Mouse (Mus musculus) common myeloid progenitor, adult 5-6 weeks (primary cell): ENCODE data around the gene Hipk4. TPM values are rescaled to one million over a fixed set of nuclear protein-coding genes. Genes with fewer than 3 reads are reported as not detected.

Experiments used
- ATAC-seq: replicated peaks from 2 replicates; pipeline ENCODE4 v1.8.0; 2016; ENCODE audit warnings: low read depth, mild to moderate bottlenecking, moderate TSS enrichment, inconsistent platforms; ENCODE audit not compliant: poor library complexity, severe bottlenecking
- total RNA-seq: library from RNA; stranded (forward); fragments of 200-1000, 187-1606 nt; gene quantifications from 2 replicates; pipeline ENCODE4 v1.2.3, GENCODE M21; 2017

Gene Hipk4
- total RNA-seq, 1 experiment from 2014 or later = 1.1 TPM

DNA sequence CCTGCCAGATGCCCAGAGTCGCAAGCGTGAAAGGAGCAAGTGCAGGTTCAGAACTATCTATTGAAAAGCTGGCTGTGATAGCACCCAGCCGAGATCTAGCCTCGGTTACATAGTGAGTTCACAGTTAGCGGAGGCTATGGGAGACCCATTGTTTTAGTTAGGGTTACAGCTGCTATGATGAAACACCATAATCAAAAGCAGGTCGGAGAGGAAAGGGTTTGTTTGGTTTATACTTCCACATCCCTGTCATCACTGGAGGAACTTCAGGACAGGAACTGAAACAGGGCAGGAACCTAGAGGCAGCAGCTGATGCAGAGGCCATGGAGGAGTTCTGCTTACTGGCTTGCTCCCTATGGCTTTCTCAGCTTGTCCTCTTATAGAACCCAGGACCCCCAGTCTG, 54.5 kb downstream of the Hipk4 start:
- peak; percentile 48; the same call in 1 of the 2 replicates for ATAC-seq

DNA sequence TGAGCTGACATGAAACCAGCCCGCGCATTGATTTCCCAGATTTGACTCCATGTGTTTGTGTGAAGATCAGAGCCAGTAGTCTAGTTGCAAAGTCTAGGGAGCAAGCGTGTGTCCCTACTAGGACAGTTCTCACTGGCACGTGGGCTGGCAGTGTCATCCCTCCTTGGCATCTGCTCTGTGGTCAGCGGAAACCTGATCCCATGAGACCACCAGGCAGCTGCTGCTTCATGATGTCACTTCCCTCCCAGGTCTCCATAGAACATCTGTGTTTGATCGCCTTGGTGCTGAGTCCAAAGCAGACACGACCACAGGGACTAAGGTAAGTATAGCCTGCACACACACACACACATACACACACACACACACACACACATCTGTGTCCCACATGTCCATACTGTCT, 55.4 kb downstream of the Hipk4 start:
- no peak for ATAC-seq

DNA sequence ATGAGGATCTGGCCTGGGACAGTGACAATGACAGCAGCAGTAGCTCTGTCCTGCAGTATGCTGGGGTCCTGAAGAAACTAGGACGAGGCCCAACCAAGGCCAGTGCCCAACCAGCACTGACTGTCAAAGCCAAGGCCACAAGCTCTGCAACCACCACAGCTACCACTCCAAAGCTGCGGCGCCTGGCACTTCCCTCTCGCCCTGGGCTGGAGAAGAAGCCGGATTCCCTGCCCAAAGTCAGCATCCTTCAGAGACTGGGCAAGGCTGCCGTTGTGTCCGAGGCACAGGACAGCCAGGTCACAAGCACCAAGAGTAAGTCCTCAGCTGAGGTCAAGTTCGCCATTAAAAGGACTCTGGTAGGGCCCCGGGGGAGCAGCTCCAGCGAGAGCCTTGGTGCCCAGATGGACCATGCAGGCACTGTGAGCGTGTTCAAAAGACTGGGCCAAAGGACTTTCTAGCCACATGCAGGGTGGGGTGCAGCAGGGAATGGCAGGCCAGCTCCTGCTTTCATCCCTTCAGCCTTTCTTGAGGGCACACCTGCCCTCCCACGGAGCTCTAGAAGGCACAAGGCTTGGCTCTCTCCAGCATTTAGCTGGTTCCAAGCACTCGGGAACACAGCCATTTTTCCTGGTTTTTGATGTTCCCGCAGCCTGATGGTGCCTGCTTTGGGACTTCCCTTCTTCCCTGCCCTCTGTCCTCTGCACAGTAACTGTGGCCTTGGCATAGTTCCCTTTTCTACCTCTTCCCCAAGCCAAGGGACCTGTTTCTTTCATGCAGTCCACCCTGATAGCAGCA, 57.5 kb downstream of the Hipk4 start:
- no peak for ATAC-seq

Other genes starting within 250 kb of the Hipk4 start
- gene Ltbp4, start 185.6 kb upstream of the Hipk4 start, total RNA-seq = 0.44 TPM in 1 of 2 replicates, not detected in the other
- gene Shkbp1, start 167.2 kb upstream of the Hipk4 start, total RNA-seq = 18.4 and 25.8 TPM in 2 replicates
- 2.2 TPM in 1 of 2 replicates, not detected in the other for gene Gm20479, start 165.8 kb upstream of the Hipk4 start, total RNA-seq
- 0.34 TPM in 1 of 2 replicates, not detected in the other for gene Sptbn4, start 75.6 kb upstream of the Hipk4 start, total RNA-seq
- gene Blvrb, start 75.3 kb upstream of the Hipk4 start, total RNA-seq = 78.0 and 98.4 TPM in 2 replicates
- gene Sertad3, start 49.5 kb upstream of the Hipk4 start, total RNA-seq = 9.6 and 13.1 TPM in 2 replicates
- 11.5 and 14.0 TPM in 2 replicates for gene Sertad1, start 36.4 kb upstream of the Hipk4 start, total RNA-seq
- gene Prx, start 23.9 kb upstream of the Hipk4 start, total RNA-seq = 1.2 and 1.8 TPM in 2 replicates
- gene Pld3, start 30.0 kb downstream of the Hipk4 start, total RNA-seq = 5.5 and 6.0 TPM in 2 replicates
- 15.0 and 18.0 TPM in 2 replicates for gene 2310022A10Rik, start 30.0 kb downstream of the Hipk4 start, total RNA-seq
- 43.7 and 49.5 TPM in 2 replicates for gene Akt2, start 68.3 kb downstream of the Hipk4 start, total RNA-seq
- gene Ttc9b, start 130.6 kb downstream of the Hipk4 start, total RNA-seq = 0.29 TPM in 1 of 2 replicates, not detected in the other
- gene Map3k10, start 151.3 kb downstream of the Hipk4 start, total RNA-seq = 1.8 and 3.3 TPM in 2 replicates
- gene Zfp607b, start 166.1 kb downstream of the Hipk4 start, total RNA-seq = 0.63 and 0.73 TPM in 2 replicates
- 12.5 and 13.2 TPM in 2 replicates for gene Zfp60, start 208.1 kb downstream of the Hipk4 start, total RNA-seq